Mouse (Mus musculus): ENCODE results near the gene Thegl.

Gene Thegl

DNA sequence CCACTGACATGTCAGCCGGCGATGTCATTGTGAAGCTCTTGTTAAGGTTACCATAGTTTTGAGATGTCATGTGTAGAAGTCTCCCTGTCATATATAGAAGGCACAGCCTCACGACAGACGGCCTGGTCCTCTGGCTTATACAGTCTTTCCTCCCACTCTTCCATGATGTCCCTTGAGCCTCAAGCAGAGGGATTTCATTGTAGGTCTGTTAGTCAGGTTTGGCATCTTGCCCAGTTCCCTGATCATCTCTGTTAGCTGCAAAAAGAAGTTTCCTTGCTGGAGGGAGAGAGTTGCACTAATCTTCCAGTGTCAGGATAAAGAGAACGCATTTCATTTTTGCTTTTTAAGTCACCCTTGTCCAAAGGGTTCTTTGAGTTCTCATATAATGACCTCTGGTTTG is 36.8 kb downstream of the Thegl start:
- no peak for DNase-seq (ENCODE audit: low spot score in 2 of 2)

- DNase-seq (ENCODE audit: low spot score in 2 of 2) = peak in 1 of 2 experiments; percentile 57
Measured at GRCm38 (mm10) chr5:77056881-77057440, 41.1 kb downstream of the Thegl start.

DNA sequence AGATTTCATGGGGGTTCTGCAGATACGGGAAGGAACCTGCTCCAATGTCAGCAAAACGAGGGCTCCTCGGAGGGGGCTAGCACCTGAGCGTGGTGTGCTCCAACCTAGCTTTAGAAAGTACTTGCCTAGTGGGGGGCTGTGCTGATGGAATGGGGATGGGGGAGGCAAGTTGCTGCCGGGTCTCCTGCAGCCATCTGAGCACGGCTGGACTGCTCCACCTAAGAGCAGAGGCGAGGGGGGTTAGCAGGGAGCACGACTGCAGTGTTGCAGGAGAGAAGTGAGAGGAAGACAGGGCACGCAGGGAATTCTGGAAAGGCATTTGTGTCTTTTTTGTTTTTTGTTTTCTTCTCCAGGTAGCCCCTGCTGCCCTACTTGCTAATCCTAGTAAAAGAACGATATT is 44.5 kb downstream of the Thegl start:
- no peak for DNase-seq (ENCODE audit: low spot score in 2 of 2)

GRCm38 (mm10) chr5:77061372-77062038 is 45.7 kb downstream of the Thegl start:
- peak; percentile 57 to 77 for DNase-seq (ENCODE audit: low spot score in 2 of 2)

- no peak for DNase-seq (ENCODE audit: low spot score in 2 of 2)
Measured at GRCm38 (mm10) chr5:77067321-77067720, 51.5 kb downstream of the Thegl start.

GRCm38 (mm10) chr5:77070987-77071386 is 55.2 kb downstream of the Thegl start:
- DNase-seq (ENCODE audit: low spot score in 2 of 2) = no peak

- no peak for DNase-seq (ENCODE audit: low spot score in 2 of 2)
Measured at GRCm38 (mm10) chr5:77071626-77072025, 55.8 kb downstream of the Thegl start.

- DNase-seq (ENCODE audit: low spot score in 2 of 2) = no peak
Measured at GRCm38 (mm10) chr5:77073794-77074193, 58.0 kb downstream of the Thegl start.

DNA sequence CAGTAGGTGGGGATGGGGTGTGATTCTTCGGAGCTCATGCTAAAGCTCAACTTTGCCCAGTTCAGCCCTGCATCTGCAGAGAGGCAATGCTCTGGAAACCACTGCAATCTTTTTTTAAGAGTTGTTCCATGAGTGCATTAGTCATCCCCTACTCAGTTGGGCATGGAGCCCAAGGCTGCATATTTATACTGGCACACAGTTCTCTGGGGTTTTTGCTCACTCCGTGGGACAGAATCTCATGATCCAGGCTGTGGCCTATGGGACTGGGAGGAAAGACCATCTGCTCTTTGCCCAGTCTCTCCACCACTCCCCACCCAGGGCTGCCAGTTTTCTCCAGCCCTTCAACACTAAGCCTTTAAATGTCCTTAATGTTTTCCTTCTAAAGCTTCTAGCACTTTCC is 59.1 kb downstream of the Thegl start:
- DNase-seq (ENCODE audit: low spot score in 2 of 2) = peak in 1 of 2 experiments; percentile 57

- DNase-seq (ENCODE audit: low spot score in 2 of 2) = no peak
Measured at GRCm38 (mm10) chr5:77075951-77076350, 60.1 kb downstream of the Thegl start.

- no peak for DNase-seq (ENCODE audit: low spot score in 2 of 2)
Measured at GRCm38 (mm10) chr5:77080761-77081160, 64.9 kb downstream of the Thegl start.

DNA sequence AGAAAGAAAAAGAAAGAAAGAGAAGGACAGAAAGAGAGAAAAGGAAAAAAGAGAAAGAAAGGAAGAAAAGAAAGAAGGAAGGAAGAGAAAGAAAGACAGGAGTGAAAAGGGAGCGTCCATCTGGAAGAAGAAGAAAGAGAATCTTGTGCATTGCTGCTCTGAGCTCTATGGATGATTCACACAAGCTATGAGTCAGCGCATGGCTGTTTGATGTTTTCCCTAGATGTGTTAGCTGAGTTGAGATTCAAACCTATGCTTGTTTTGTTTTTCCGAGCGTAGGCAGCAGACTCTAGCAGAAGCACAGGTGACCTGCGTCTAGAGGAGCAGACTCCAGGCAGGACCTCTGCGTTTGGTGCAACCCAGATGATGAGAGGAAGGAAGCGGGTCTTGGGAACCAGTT is 66.9 kb downstream of the Thegl start:
- DNase-seq (ENCODE audit: low spot score in 2 of 2) = no peak

GRCm38 (mm10) chr5:77084418-77084817 is 68.6 kb downstream of the Thegl start:
- no peak for DNase-seq (ENCODE audit: low spot score in 2 of 2)

DNA sequence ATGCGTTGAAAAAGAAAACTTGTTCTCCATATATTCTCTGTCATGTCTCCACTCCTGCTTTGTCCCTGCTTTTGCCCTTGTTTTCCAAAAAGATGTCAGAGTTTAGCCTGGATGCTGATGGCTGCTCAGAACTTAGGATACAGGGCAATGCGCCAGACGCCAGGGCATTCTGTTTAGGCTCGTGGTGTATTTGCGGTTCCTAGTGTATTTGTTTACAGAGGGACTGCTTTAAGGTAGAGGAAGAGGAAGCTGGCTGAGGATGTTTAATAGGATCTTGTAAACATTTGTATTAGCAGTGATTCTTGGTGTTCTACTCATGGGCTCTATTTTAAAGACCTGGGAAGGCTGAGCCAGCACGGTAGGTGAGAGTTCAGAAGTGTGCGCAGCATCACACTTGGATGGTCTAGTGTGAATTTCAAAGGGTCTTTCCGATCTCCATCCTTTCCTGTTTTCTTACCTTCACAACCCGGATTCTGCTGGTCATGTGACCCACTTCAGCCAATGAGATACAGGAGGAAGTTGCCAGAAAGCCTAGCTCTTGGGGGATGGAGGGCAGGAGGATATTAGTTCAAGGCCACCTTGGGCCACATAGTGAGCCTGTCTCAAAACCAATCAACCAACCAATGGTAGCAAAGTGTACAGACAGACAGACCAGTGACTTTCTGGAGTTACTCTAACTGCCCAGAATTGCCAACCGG is 70.1 kb downstream of the Thegl start:
- no peak for DNase-seq (ENCODE audit: low spot score in 2 of 2)

DNA sequence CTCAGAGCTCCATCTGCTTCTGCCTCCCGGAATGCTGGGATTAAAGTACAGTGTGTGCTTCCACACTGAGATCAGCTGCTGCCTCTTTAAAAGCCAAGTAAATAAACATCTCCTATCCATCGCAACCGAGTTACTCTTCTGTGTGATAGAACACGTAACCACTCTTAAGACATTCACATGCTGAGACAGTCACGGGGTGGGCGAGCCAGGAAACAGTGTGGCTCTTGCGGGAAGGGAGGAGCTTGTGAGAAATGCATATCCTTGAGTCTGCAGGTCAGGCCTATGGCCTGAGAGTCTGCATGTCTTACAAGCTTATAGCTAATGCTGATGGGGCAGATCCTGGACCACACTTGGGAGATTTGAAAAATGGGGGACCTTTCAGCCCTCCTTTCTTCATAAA is 70.7 kb downstream of the Thegl start:
- DNase-seq (ENCODE audit: low spot score in 2 of 2) = no peak

DNA sequence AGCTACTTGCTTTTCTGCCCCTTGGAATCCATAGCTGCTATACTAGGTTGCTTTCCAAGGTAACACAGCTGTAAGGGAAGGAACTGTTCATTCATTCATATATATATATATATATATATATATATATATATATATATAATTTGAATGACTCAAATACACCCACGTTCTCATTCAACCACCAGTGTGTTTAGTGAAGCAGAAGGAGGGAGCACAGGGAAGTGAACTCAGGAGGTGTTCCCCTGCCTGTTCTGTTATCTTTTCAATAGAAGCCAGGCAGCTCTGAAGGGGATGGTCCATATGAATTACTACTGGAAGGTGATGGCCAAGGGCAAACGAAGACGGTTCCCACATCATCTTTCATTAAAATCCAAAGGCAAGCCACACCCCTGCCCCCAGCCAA is 71.3 kb downstream of the Thegl start:
- no peak for DNase-seq (ENCODE audit: low spot score in 2 of 2)

DNA sequence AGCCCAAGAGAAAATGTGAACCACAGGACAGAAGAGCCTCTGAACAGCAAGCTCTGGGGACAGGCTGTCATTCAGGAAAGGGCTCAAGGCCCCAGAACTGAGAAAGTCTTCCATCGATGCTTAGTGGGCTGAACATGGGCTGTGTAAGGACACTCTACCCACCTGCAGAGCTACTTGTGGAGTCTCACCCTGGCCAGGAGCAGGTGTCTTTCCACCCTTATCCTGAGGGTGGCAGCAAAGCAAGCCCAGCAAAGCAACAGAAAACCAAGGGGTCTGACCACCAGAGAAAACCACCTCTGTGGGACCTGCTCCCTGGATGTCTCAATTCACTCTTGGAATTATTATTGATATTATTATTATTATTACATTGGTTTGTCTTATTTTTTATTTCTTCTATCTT is 73.5 kb downstream of the Thegl start:
- peak; percentile 51 to 63 for DNase-seq (ENCODE audit: low spot score in 2 of 2)

DNA sequence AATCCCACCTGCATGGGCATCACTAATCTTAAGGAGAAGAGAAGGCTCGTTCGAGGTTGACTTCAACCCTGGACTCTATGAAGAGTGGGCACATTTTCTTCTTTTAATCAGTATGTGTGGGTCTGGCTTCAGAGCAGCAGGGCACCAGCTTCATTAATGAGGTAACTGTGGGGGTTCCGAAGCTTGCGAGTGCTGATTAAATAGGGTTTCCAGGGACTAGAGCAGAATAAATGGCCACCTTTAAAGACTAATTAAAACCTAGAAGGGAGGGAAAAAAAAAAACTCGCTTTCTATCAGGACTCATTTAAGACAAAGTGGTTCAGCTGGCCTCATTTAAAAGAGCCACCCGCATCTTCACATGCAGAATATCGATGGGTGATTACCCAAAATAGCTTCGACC is 74.1 kb downstream of the Thegl start:
- DNase-seq (ENCODE audit: low spot score in 2 of 2) = no peak

DNA sequence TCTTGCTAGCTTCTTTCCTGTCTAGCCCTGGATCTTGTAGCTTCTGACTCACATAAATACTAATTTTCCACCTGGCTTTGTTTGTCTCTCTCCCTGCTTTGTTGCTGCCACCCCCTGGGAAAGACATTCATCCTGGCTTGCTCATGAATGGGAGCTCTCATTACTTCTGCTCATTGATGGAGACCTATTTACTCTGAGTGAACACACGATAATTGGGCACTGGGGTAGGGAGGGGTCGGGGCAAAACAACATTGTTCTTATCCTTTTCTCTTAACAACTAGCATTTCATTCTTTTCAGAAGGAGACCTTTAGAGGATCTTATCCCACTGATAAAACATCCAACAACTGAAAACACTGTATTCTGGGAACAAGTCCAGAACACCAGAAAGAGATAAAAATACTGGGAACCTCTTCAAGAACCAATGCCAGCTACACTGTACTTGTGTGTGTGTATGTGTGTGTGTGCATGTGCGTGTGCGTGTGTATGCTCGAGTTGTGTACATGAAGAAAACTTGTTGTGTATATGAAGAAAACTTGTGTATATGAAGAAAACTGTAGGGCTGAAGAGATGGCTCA is 74.8 kb downstream of the Thegl start:
- no peak for DNase-seq (ENCODE audit: low spot score in 2 of 2)

- DNase-seq (ENCODE audit: low spot score in 2 of 2) = no peak
Measured at GRCm38 (mm10) chr5:77091923-77092322, 76.1 kb downstream of the Thegl start.

GRCm38 (mm10) chr5:77092531-77092930 is 76.7 kb downstream of the Thegl start:
- DNase-seq (ENCODE audit: low spot score in 2 of 2) = no peak

- no peak for DNase-seq (ENCODE audit: low spot score in 2 of 2)
Measured at GRCm38 (mm10) chr5:77093961-77094360, 78.1 kb downstream of the Thegl start.

All from right cerebral cortex, postnatal 10 days (tissue).